Mouse (Mus musculus) heart, postnatal 10 days (tissue): Measurements from ENCODE around the gene Gm17660. TPM values are rescaled to one million over a fixed set of nuclear protein-coding genes. Genes with fewer than 3 reads are reported as not detected.
"Not testable (repeated sequence)": the region's sequence is repeated elsewhere in the genome, so short reads cannot be mapped to it uniquely, and the experiment has no call there.

ENCODE experiments used
- DNase-seq, 2 experiments: peaks; one replicate each; pipeline ENCODE4 v3.0.0; 2021
- intact Hi-C: fragments of 180-260 bp; cut with DNase I; formaldehyde crosslinking; loops from one replicate; pipeline ENCODE4 v1.15.1; 2025
- total RNA-seq, 2 experiments: library from RNA; stranded (reverse); gene quantifications; 2 replicates each; pipeline ENCODE4 v1.2.3; 2021

The Gm17660 gene
- total RNA-seq, 2 experiments from 2014 or later: not detected

GRCm38 (mm10) chr5:104046256-104047199, 30.9 kb downstream of the Gm17660 start, which contains the start of gene Nudt9:
Gene Nudt9, plus strand, starts transcription at chr5:104046306.
- intact Hi-C loops: loop anchor here (2.0 kb wide), 1 partner anchor 26 kb away; the partner anchor contains the start of gene Hsd17b11
- DNase-seq: peak; percentile 99

- intact Hi-C loops: no loop called here
- no peak for DNase-seq
Observed at GRCm38 (mm10) chr5:104043704-104044103, 33.7 kb downstream of the Gm17660 start.

DNA sequence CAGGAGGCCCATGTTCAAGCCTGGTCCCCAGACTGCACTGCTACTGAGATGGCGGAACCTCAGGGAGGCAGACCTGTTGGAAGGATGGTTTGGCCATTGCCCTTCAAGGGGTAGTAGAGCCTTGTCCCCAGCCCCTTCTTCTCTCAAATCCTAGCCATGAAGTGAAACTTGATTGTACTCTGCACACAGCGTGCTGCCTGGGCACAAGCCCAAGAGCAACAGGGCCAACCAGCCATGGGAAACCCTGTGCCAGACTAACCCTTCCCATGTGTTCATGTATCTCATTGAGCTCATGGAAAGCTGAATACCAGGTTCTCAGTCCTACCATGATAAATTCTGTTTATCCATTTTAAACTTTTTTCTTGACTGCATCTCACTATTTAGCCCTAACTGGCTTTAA, 34.5 kb downstream of the Gm17660 start:
- intact Hi-C loops: no loop called here

GRCm38 (mm10) chr5:104039154-104039932, 38.1 kb downstream of the Gm17660 start:
- intact Hi-C loops: loop anchor here (1.0 kb wide), 1 partner anchor 40 kb away; no protein-coding TSS in a partner anchor
- DNase-seq: peak; percentile 64 to 68

More for the DNA sequence above, 34.5 kb downstream of the Gm17660 start:
- DNase-seq: peak; percentile 35 to 39

DNA sequence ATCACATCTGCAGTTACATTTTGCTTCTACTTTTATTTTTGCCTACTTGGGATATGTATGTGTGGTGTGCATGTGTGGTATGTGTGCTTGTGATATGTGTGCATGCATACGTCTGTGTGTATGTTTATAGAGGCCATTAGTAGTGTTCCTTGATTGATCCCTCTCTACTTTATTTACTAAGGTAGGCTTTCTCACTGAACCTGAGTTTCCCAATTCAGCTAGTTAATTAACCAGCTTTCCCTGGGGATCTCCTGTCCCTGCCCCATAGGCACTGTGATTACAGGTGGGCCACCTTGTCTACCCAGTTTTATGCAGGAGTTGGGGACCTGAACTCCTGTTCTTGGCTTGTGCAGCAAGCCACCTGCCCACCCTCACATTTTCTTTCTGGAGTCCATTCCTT, 40.7 kb downstream of the Gm17660 start:
- intact Hi-C loops: no loop called here

GRCm38 (mm10) chr5:104035824-104036223, 41.6 kb downstream of the Gm17660 start:
- no peak for DNase-seq
- intact Hi-C loops: no loop called here

More for the DNA sequence above, 40.7 kb downstream of the Gm17660 start:
- DNase-seq: no peak

DNA sequence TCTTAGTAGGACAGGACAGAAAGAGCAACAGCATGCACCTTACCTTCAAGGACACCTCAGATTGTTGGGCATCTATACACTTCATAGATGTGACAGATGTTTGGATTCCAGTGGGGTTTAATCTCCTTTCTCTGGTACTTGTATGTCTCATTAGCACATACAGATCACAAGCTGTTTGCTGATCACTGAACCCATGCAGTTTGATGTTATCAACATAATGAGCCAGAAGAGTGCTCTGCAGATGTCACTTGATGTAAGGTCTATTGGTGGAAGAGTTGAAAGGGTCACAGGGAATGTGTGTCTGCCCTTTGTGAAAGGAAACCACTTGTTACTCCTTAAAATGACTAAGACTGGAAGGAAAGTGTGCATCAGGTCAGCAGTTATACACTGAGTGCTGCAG, 42.3 kb downstream of the Gm17660 start:
- intact Hi-C loops: no loop called here
- no peak for DNase-seq

- no peak for DNase-seq
- intact Hi-C loops: no loop called here
Observed at GRCm38 (mm10) chr5:104032434-104033097, 44.8 kb downstream of the Gm17660 start.

GRCm38 (mm10) chr5:104025245-104025854, 52.1 kb downstream of the Gm17660 start:
- intact Hi-C loops: no loop called here
- DNase-seq: peak; percentile 29 to 30

GRCm38 (mm10) chr5:104024762-104025161, 52.6 kb downstream of the Gm17660 start:
- no peak for DNase-seq
- intact Hi-C loops: no loop called here

GRCm38 (mm10) chr5:104024193-104024592, 53.2 kb downstream of the Gm17660 start:
- DNase-seq, intact Hi-C loops: not testable (repeated sequence)

GRCm38 (mm10) chr5:104023289-104024020, 54.0 kb downstream of the Gm17660 start:
- intact Hi-C loops: no loop called here
- DNase-seq: no peak

DNA sequence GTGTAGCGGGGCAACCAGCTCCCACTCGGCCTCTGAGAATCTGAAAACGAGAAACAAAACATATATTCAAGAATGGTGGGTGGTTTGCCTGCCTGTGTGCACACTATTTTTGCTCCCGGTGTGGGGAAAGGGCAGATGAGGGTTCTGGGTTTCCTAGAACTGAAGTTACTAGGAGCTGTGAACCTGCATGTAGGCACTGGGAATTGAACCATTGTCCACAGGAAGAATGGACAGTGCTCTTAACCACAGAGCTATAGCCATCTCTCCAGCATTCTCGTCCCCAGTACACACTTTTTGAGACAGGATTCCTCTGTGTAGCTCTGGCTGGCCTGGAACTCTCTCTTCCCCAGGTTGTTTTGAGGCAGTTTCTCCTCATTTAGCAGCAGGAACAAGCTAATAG, 54.9 kb downstream of the Gm17660 start:
- intact Hi-C loops: no loop called here
- peak in 1 of 2 experiments; percentile 21 for DNase-seq

GRCm38 (mm10) chr5:104021597-104022378, 55.6 kb downstream of the Gm17660 start, which contains the start of gene Hsd17b11:
Gene Hsd17b11, minus strand, starts transcription at chr5:104021919.
- intact Hi-C loops: loop anchor here (2.0 kb wide), 1 partner anchor 25 kb away; the partner anchor contains the start of gene Nudt9
- DNase-seq: peak; percentile 90 to 92
